Mouse (Mus musculus) neural tube, embryonic 13.5 days (tissue): Measurements from ENCODE around the gene Ocel1. TPM values are rescaled to one million over a fixed set of nuclear protein-coding genes. Genes with fewer than 3 reads are reported as not detected.

Experiments
- ATAC-seq: fragments of 200-750 bp; cut with Nextera tagmentation; 2 replicates; pipeline ENCODE4 v1.8.0; 2017; ENCODE audit warnings: low read depth, mild to moderate bottlenecking, moderate TSS enrichment, moderate library complexity
- H3K27ac ChIP-seq: fragments of 300-500 bp; sonication (generic); replicated peaks from 2 replicates; pipeline ENCODE4 v1.5.1; 2015; ENCODE audit warnings: moderate library complexity, mild to moderate bottlenecking, inconsistent platforms
- H3K27me3 ChIP-seq: fragments of 300-500 bp; sonication (generic); 2 replicates; pipeline ENCODE4 v1.6.1; 2015; ENCODE audit warnings: mild to moderate bottlenecking, inconsistent platforms
- H3K36me3 ChIP-seq: fragments of 300-500 bp; sonication (generic); 2 replicates; pipeline ENCODE4 v1.6.1; 2015; ENCODE audit warnings: mild to moderate bottlenecking, inconsistent platforms
- H3K4me1 ChIP-seq: fragments of 300-500 bp; sonication (generic); replicated peaks from 2 replicates; pipeline ENCODE4 v1.6.1; 2015; ENCODE audit warnings: inconsistent platforms
- H3K4me2 ChIP-seq: fragments of 300-500 bp; sonication (generic); 2 replicates; pipeline ENCODE4 v1.6.1; 2015; ENCODE audit warnings: inconsistent platforms, mild to moderate bottlenecking, moderate library complexity
- H3K4me3 ChIP-seq: fragments of 300-500 bp; sonication (generic); 2 replicates; pipeline ENCODE4 v1.5.1; 2015; ENCODE audit warnings: mild to moderate bottlenecking, inconsistent platforms
- H3K9ac ChIP-seq: fragments of 300-500 bp; sonication (generic); 2 replicates; pipeline ENCODE4 v1.6.1; 2015; ENCODE audit warnings: moderate library complexity, mild to moderate bottlenecking, inconsistent platforms
- H3K9me3 ChIP-seq: fragments of 300-500 bp; sonication (generic); 2 replicates; pipeline ENCODE4 v1.6.1; 2016; ENCODE audit warnings: inconsistent platforms
- WGBS: fragments of 180-500 bp; shearing (Covaris S2); methylation state at CpG from one replicate; pipeline ENCODE4 v1.1.7; 2015; 5-methylcytosine and 5-hydroxymethylcytosine counted together
- polyA plus RNA-seq: library from polyadenylated mRNA; unstranded; fragments of >200 nt; fragmentation: Nextera tagmentation; extraction: Ambion mirVana; gene quantifications from 2 replicates; pipeline ENCODE4 v1.2.1, GENCODE M21; 2015

Ocel1 gene
- polyA plus RNA-seq, 1 experiment from 2014 or later: 6.0 TPM

DNA sequence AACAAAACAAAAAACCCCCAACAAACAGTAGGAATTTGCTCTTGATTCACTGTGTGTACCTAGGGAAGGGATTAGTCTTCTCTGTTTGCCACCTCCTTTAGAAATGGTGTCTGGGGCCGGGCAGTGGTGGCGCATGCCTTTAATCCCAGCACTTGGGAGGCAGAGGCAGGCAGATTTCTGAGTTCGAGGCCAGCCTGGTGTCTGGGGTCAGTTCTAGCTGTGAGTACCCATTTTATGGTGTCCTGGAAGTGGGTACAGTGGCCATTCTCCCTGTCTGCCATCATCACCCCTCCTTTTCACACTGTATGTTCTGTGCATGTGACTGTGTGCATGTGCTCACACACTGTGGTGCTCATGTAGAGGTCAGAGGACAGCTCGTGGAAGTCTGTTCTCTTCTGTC is 37.1 kb downstream of the Ocel1 start:
- peaks cover 5% of the 10 kb centered on the region; the same call in 1 of the 2 replicates for H3K36me3 ChIP-seq
- no peaks in the 10 kb centered on the region for H3K27me3 ChIP-seq
- no peak overlapping the region for H3K4me2 ChIP-seq
- no peak overlapping the region for H3K9ac ChIP-seq
- WGBS: 95% methylated on average over 4 of the region's 4 CpGs
- no peak overlapping the region for H3K4me3 ChIP-seq
- no peak for ATAC-seq
- H3K27ac ChIP-seq: no peak overlapping the region
- H3K9me3 ChIP-seq: no peaks in the 10 kb centered on the region
- H3K4me1 ChIP-seq: peaks cover 24% of the 10 kb centered on the region

DNA sequence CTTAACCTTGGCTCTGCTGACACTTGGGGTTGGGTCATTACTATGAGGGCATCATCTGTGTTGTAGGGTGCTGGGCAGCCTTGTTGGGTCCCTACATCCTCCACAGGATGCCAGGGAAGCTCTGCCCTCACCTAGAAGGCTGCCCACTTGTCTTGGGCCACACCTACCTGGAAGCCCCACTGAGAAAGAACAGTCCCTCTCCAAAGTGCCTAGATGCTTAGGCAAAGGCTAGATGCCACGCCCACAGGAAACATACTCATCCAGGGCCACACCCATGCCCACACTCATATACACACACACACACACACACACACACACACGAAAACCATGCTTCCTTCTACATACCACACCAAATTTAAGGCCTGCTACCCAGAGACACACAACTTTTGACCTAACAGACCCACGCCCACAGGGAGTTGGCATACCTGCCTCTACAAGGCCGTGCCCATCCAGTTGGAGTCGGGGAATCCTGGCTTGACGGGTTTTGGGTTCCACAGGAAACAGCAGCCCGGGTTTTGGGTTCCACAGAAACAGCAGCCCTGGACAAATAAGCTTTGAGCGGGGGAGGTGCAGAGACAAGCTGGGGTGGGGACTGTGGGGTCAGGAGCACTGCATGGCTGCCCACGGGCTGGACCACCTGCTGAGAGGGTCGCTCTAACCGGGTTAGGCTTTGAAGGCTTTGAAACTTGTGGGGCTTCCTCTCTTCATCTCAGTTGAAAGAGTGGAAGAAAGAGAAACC is 40.6 kb downstream of the Ocel1 start:
- 50% methylated on average over 11 of the region's 11 CpGs for WGBS
- no peak overlapping the region for H3K4me2 ChIP-seq
- H3K36me3 ChIP-seq: peaks cover 5% of the 10 kb centered on the region; the same call in 1 of the 2 replicates
- no peak overlapping the region for H3K27ac ChIP-seq
- H3K9me3 ChIP-seq: no peaks in the 10 kb centered on the region
- H3K4me3 ChIP-seq: no peak overlapping the region
- ATAC-seq: no peak
- H3K9ac ChIP-seq: no peak overlapping the region
- H3K27me3 ChIP-seq: no peaks in the 10 kb centered on the region
- H3K4me1 ChIP-seq: peaks cover 8% of the 10 kb centered on the region

DNA sequence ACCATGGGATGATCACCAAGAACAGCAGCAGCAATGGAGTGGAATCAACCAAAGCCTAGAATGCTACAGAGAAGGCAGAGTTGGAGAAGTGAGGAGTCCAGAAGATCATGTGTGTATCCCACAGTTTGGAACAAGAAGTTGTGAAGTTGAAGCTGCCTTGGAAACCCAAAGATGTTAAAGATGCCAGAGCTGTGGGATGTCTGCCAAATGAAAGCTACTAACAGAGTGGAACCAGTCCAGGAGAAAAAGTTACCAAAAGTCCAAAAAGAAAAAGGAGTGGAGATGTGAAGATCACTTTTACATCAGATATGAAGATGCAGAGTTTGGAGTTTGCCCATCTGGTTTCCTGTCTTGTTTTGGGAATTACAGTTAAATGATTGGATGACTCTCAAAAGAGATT is 51.0 kb downstream of the Ocel1 start:
- Histone ChIP-seq H3K4me3 (no peak overlapping the region), H3K27me3 (no peaks in the 10 kb centered on the region), H3K4me1 (no peaks in the 10 kb centered on the region), H3K9ac (no peak overlapping the region), H3K4me2 (no peak overlapping the region), H3K36me3 (no peaks in the 10 kb centered on the region), H3K9me3 (peaks cover 4% of the 10 kb centered on the region; the same call in 1 of the 2 replicates), H3K27ac (no peak overlapping the region)
- no peak for ATAC-seq

Other genes starting within 250 kb of the Ocel1 start
- 17.9 and 18.6 TPM in 2 replicates for gene Myo9b, start 98.6 kb upstream of the Ocel1 start, polyA plus RNA-seq
- gene Haus8, start 98.4 kb upstream of the Ocel1 start, polyA plus RNA-seq: 51.9 and 64.3 TPM in 2 replicates
- 109 and 111 TPM in 2 replicates for gene Use1, start 4.5 kb upstream of the Ocel1 start, polyA plus RNA-seq
- gene Nr2f6, start 10.7 kb downstream of the Ocel1 start, polyA plus RNA-seq: 27.9 and 30.3 TPM in 2 replicates
- gene Ushbp1, start 24.5 kb downstream of the Ocel1 start, polyA plus RNA-seq: 6.1 and 7.3 TPM in 2 replicates
- 96.0 and 96.6 TPM in 2 replicates for gene Babam1, start 25.6 kb downstream of the Ocel1 start, polyA plus RNA-seq
- 8.2 and 8.4 TPM in 2 replicates for gene Ankle1, start 34.7 kb downstream of the Ocel1 start, polyA plus RNA-seq
- 127 and 145 TPM in 2 replicates for gene Abhd8, start 92.4 kb downstream of the Ocel1 start, polyA plus RNA-seq
- 208 and 237 TPM in 2 replicates for gene Mrpl34, start 93.7 kb downstream of the Ocel1 start, polyA plus RNA-seq
- 217 and 231 TPM in 2 replicates for gene Dda1, start 97.9 kb downstream of the Ocel1 start, polyA plus RNA-seq
- 6.1 and 7.8 TPM in 2 replicates for gene Ano8, start 114.7 kb downstream of the Ocel1 start, polyA plus RNA-seq
- gene Gtpbp3, start 116.8 kb downstream of the Ocel1 start, polyA plus RNA-seq: 12.0 and 15.5 TPM in 2 replicates
- 20.8 and 22.2 TPM in 2 replicates for gene Plvap, start 140.5 kb downstream of the Ocel1 start, polyA plus RNA-seq
- gene Ccdc194, start 154.4 kb downstream of the Ocel1 start, polyA plus RNA-seq: 0.17 and 0.24 TPM in 2 replicates
- 16.0 and 23.4 TPM in 2 replicates for gene Bst2, start 166.2 kb downstream of the Ocel1 start, polyA plus RNA-seq
- 56.2 and 60.7 TPM in 2 replicates for gene Mvb12a, start 171.6 kb downstream of the Ocel1 start, polyA plus RNA-seq
- gene Tmem221, start 187.6 kb downstream of the Ocel1 start, polyA plus RNA-seq: 0.25 TPM in 1 of 2 replicates, not detected in the other
- gene Nxnl1, start 195.3 kb downstream of the Ocel1 start, polyA plus RNA-seq: not detected in 2 replicates
- gene Slc27a1, start 197.6 kb downstream of the Ocel1 start, polyA plus RNA-seq: 81.7 and 82.0 TPM in 2 replicates
- 191 and 213 TPM in 2 replicates for gene Pgls, start 220.9 kb downstream of the Ocel1 start, polyA plus RNA-seq
- gene Fam129c, start 226.3 kb downstream of the Ocel1 start, polyA plus RNA-seq: 7.8 and 8.5 TPM in 2 replicates
- gene Colgalt1, start 239.7 kb downstream of the Ocel1 start, polyA plus RNA-seq: 66.8 and 67.2 TPM in 2 replicates